Mouse (Mus musculus): Measurements from ENCODE around the gene Msh3.
A peak's percentile ranks its signal among the peaks of the same experiment; 100 is the strongest.
"Not testable (repeated sequence)": the region's sequence is repeated elsewhere in the genome, so short reads cannot be mapped to it uniquely, and the experiment has no call there.

The Msh3 gene

GRCm38 (mm10) chr13:92246966-92247365 lies 107.8 kb downstream of the Msh3 start:
- no peak for DNase-seq

- no peak for DNase-seq
These were observed 110.1 kb downstream of the Msh3 start for GRCm38 (mm10) chr13:92244731-92245130.

GRCm38 (mm10) chr13:92241426-92241825 lies 113.4 kb downstream of the Msh3 start:
- no peak for DNase-seq

GRCm38 (mm10) chr13:92237887-92238286 lies 116.9 kb downstream of the Msh3 start:
- DNase-seq: no peak

- no peak for DNase-seq
These were observed 117.8 kb downstream of the Msh3 start for GRCm38 (mm10) chr13:92237016-92237415.

GRCm38 (mm10) chr13:92232076-92232938 lies 122.5 kb downstream of the Msh3 start:
- no peak for DNase-seq

- DNase-seq: no peak
These were observed 126.8 kb downstream of the Msh3 start for GRCm38 (mm10) chr13:92228037-92228436.

GRCm38 (mm10) chr13:92223567-92223966 lies 131.2 kb downstream of the Msh3 start:
- DNase-seq: no peak

- no peak for DNase-seq
These were observed 132.0 kb downstream of the Msh3 start for GRCm38 (mm10) chr13:92222763-92223162.

- DNase-seq: no peak
These were observed 135.0 kb downstream of the Msh3 start for GRCm38 (mm10) chr13:92219774-92220173.

- DNase-seq: no peak
These were observed 137.6 kb downstream of the Msh3 start for GRCm38 (mm10) chr13:92217216-92217615.

GRCm38 (mm10) chr13:92196860-92197259 lies 157.9 kb downstream of the Msh3 start:
- no peak for DNase-seq

GRCm38 (mm10) chr13:92193806-92194205 lies 161.0 kb downstream of the Msh3 start:
- DNase-seq: not testable (repeated sequence)

GRCm38 (mm10) chr13:92172686-92173085 lies 182.1 kb downstream of the Msh3 start:
- DNase-seq: peak; percentile 30

Measured in kidney, adult 11 months (tissue).